Mouse (Mus musculus) heart, postnatal 14 days (tissue): Measurements from ENCODE around the gene 1700019N19Rik. TPM values are rescaled to one million over a fixed set of nuclear protein-coding genes. Genes with fewer than 3 reads are reported as not detected.

Experiments
- DNase-seq, 2 experiments: peaks; one replicate each; pipeline ENCODE4 v3.0.0; 2021 to 2022
- intact Hi-C: fragments of 180-260 bp; cut with DNase I; formaldehyde crosslinking; loops from one replicate; pipeline ENCODE4 v1.15.1; 2025
- long read RNA-seq, 2 experiments: library from polyadenylated mRNA; stranded (forward); transcript quantifications; one replicate each; pipeline ENCODE4 v2.0.0; 2021
- total RNA-seq, 2 experiments: library from RNA; stranded (reverse); gene quantifications; 2 replicates each; pipeline ENCODE4 v1.2.3; 2021

1700019N19Rik gene
- not detected for total RNA-seq
- long read RNA-seq, experiment 1 = 0 reads
- long read RNA-seq, experiment 2 = 0 reads

DNA sequence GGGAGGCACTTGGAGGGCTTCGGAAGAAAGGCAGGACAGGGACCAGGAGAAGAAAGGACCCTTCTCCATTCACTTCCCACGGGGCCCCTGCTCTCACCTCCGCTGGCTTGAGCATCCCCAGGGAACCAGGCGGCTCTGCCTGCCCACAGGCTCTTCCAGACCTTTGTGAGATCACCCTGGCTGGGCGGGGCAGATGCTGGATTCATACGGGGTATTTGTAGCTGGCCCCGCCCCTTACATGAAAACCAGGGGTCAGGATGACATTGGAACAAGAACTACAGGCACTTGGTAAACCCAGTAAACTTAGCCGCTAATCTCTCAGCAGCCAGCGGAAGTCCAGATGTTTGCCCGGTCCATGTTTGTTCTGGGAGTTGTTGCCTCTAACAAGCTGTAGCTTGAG is at the start of gene 1700019N19Rik:
Gene 1700019N19Rik (minus strand): TSS at position 178 of the 400 bp plus-strand sequence.
- no peak for DNase-seq
- intact Hi-C loops = no loop called here

- intact Hi-C loops = no loop called here
- no peak for DNase-seq
Observed at GRCm38 (mm10) chr19:58843606-58844005, 49.3 kb upstream of the 1700019N19Rik start.

- no peak for DNase-seq
- intact Hi-C loops = no loop called here
Observed at GRCm38 (mm10) chr19:58840721-58841271, 46.5 kb upstream of the 1700019N19Rik start.

DNA sequence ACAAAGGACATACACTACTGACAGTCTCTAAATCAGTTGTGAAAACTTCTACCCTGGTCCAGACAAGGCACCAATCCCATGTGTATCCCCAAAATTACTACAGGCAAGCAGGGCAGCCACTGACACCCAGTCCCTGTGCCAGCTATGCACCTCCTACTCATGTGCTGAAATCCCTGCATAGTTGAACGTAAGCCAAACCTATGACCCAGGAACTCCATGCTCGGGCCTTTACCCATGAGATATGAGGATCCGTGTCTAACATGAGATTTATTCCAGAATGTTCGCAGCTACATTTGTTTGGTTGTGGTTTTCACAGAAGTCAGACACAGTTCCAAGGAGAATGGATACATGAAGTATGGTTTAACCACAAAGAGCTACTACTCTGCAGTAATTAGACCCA is 45.5 kb upstream of the 1700019N19Rik start:
- intact Hi-C loops = no loop called here
- no peak for DNase-seq

DNA sequence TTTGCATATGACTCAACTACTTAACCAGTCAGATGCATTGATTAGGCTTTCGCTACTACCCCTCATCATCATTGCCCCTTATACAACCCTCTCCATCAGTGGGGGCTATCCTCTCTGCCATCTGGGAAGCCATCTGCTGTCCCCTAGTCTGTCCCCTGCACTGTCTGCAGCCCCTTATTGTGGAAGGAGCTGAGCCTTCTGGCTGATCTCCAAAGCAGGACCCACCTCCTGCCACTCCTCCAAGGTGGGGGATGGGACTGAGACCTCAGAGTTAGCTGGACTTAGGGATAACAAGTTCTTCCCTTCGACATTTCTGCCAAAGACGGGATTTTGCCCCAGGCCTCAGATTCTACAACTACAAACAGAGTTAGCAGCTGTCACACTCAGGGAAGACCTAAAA is 45.1 kb upstream of the 1700019N19Rik start:
- intact Hi-C loops = no loop called here
- DNase-seq = no peak

GRCm38 (mm10) chr19:58838706-58839105 is 44.4 kb upstream of the 1700019N19Rik start:
- intact Hi-C loops = no loop called here
- no peak for DNase-seq

DNA sequence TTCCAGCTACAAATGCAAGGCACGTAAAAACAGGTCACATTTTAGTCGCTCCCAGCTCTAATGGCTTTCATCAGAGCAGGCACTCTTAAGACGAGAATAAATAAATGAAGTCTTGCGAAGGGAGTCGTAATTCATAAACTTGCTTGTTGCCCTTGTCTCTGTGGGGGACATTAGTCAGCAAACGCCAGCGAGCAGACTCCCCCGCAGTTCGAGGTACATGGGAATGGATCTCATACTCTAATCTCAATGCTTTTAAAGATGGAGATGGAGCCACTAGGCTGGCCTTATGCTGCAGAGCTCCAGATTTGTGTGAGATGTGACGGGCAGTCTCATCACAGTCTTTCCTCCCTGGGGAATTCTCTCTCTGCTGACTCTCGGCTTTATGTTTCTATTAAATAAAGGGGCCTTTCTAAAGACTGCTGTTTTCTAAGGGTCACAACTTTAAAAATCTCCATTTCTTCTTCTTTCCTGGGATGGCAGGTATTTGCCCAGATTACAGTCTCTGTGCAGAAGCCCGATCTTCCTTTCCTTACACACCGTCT is 39.4 kb upstream of the 1700019N19Rik start:
- intact Hi-C loops = no loop called here
- DNase-seq = no peak

- DNase-seq = no peak
- intact Hi-C loops = no loop called here
Observed at GRCm38 (mm10) chr19:58832988-58833387, 38.7 kb upstream of the 1700019N19Rik start.

GRCm38 (mm10) chr19:58831280-58831922 is 37.1 kb upstream of the 1700019N19Rik start:
- DNase-seq = no peak

GRCm38 (mm10) chr19:58830182-58830581 is 35.9 kb upstream of the 1700019N19Rik start:
- DNase-seq = no peak
- intact Hi-C loops = no loop called here

More at GRCm38 (mm10) chr19:58831280-58831922, 37.1 kb upstream of the 1700019N19Rik start:
- intact Hi-C loops = no loop called here

- intact Hi-C loops = no loop called here
- DNase-seq = peak in 1 of 2 experiments; percentile 48
Observed at GRCm38 (mm10) chr19:58829575-58829974, 35.3 kb upstream of the 1700019N19Rik start.

- intact Hi-C loops = no loop called here
- peak in 1 of 2 experiments; percentile 37 for DNase-seq
Observed at GRCm38 (mm10) chr19:58827656-58828055, 33.4 kb upstream of the 1700019N19Rik start.

DNA sequence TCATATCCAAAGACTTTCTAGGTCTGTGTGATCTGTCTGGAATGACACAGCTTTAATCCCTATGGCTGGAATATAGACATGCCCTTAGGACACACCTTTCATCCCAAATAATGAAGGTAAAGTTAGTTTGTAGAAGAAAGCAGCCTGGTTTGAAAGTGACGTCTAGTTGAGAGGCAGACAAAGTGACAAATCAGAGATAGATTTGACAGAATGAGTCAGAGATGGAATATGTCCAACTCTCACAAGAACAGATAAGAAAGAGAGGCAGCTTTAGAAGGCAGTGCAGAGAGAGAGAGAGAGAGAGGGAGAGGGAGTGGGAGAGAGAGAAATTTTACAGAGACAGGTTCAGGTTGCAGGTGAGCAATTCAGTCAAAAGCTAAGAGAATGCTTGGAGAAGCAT is 30.1 kb upstream of the 1700019N19Rik start:
- no peak for DNase-seq
- intact Hi-C loops = no loop called here

GRCm38 (mm10) chr19:58823301-58823700 is 29.0 kb upstream of the 1700019N19Rik start:
- no peak for DNase-seq
- intact Hi-C loops = loop anchor here (2.0 kb wide), 1 partner anchor 16 kb away; no protein-coding TSS in a partner anchor

GRCm38 (mm10) chr19:58822454-58823200 is 28.4 kb upstream of the 1700019N19Rik start:
- intact Hi-C loops = loop anchor here (2.0 kb wide), 1 partner anchor 16 kb away; no protein-coding TSS in a partner anchor
- DNase-seq = peak; percentile 76 to 85

DNA sequence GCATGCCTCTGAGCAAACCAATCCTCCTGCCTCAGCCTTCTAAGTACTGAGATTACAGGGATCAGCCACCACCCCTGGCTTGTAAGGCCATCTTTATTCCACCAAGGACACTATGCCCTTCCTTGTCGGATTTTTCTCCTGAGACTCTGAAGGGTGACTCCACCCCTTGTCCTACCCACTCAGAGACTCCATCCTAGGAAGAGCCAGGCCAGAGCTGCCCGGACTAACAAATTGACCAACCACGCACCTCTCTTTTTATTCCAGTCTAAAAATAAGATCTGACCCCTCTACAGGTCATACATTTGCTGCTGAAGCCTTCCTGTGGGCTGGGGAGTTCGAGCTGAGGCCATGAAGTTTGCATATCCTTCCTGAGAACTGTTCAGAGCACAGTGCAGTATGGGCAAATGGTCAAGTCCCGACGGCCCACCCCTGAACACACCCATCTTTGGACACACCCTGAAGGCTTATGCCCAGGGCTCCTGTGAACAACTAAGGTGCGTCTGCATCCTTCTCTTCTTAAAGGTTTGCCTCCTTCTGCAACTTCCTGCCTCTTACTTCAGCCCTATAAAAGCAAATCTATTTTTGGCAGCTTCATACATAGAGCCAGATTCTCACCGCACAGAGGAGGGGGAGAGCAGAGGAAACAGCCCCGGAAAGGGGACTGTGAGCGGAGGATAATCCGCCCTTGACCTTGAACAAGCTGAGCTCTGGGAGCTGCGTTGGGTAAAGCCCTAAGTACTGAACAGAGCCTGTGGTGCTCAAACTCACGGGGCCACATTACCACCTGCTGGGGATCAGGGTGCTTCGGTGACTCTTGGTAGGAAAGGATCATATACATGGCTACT is 24.5 kb upstream of the 1700019N19Rik start:
- intact Hi-C loops = loop anchor here (2.0 kb wide), 1 partner anchor 40 kb away; no protein-coding TSS in a partner anchor

DNA sequence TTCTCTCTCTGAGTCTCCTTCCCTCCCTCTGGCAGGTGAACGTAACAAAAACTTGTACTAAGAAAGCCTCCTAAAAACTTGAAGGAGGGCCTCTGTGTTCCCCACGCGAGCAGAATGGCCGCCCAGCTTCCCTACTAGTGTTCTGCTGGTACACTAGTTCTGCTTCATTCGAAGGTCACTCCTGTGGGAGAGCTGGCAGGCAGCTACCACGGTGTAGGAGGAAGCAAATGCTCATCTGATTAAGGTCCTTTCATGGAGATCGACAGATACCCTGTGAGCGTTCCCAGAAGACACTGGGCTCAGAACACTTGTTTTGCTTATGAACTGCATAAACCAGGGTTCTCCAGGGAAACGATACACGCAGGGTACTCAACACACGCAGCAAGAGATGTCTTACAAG is 23.1 kb upstream of the 1700019N19Rik start:
- intact Hi-C loops = no loop called here
- DNase-seq = no peak

More for the DNA sequence above, 24.5 kb upstream of the 1700019N19Rik start:
- DNase-seq = peak in 1 of 2 experiments; percentile 26

- intact Hi-C loops = no loop called here
- DNase-seq = peak; percentile 60 to 64
Observed at GRCm38 (mm10) chr19:58816453-58817041, 22.3 kb upstream of the 1700019N19Rik start.

GRCm38 (mm10) chr19:58815179-58815922 is 21.1 kb upstream of the 1700019N19Rik start:
- DNase-seq = no peak
- intact Hi-C loops = no loop called here
